Mouse (Mus musculus) CD4-positive, CD25-positive, alpha-beta regulatory T cell, adult 9 weeks (primary cell): ENCODE measurements around the gene Igll1. TPM values are rescaled to one million over a fixed set of nuclear protein-coding genes. Genes with fewer than 3 reads are reported as not detected.

Source experiments
- polyA plus RNA-seq: library from polyadenylated mRNA; unstranded; fragments of 100-300 nt; shearing (Covaris generic); gene quantifications from one replicate; pipeline ENCODE4 v1.2.1, GENCODE M21; 2017

The Igll1 gene
- polyA plus RNA-seq, result not detected

GRCm38 (mm10) chr16:16863978-16864377 is at the start of gene Igll1:
Gene Igll1 (minus strand): TSS chr16:16863985.

GRCm38 (mm10) chr16:16896382-16897055 is 32.7 kb upstream of the Igll1 start, which contains the start of gene Ppm1f:
Gene Ppm1f (plus strand): TSS chr16:16896469.

GRCm38 (mm10) chr16:16870617-16871331 is 7.0 kb upstream of the Igll1 start, which contains the start of the genes Top3b and Vpreb1:
Gene Top3b (plus strand): TSS chr16:16870736.
Gene Vpreb1 (minus strand): TSS chr16:16870843.

GRCm38 (mm10) chr16:16828757-16829615 is 34.8 kb downstream of the Igll1 start, which contains the start of gene Spag6l:
Gene Spag6l (minus strand): TSS chr16:16829456.

Other genes with a start within 250 kb of the Igll1 start
- not detected for gene Olfr19, start 187.6 kb downstream of the Igll1 start, polyA plus RNA-seq
- 0.29 TPM for gene Spag6l, start 34.5 kb downstream of the Igll1 start, polyA plus RNA-seq
- 122 TPM for gene Top3b, start 6.8 kb upstream of the Igll1 start, polyA plus RNA-seq
- 2.6 TPM for gene Vpreb1, start 6.9 kb upstream of the Igll1 start, polyA plus RNA-seq
- 31.3 TPM for gene Ppm1f, start 32.5 kb upstream of the Igll1 start, polyA plus RNA-seq
- 28.7 TPM for gene Mapk1, start 119.4 kb upstream of the Igll1 start, polyA plus RNA-seq
- 4.0 TPM for gene Ypel1, start 205.7 kb upstream of the Igll1 start, polyA plus RNA-seq
- gene Ppil2, start 247.3 kb upstream of the Igll1 start, polyA plus RNA-seq, result 261 TPM